ENCODE assay signal across 28 mouse cellular contexts in the genomic region with DNA sequence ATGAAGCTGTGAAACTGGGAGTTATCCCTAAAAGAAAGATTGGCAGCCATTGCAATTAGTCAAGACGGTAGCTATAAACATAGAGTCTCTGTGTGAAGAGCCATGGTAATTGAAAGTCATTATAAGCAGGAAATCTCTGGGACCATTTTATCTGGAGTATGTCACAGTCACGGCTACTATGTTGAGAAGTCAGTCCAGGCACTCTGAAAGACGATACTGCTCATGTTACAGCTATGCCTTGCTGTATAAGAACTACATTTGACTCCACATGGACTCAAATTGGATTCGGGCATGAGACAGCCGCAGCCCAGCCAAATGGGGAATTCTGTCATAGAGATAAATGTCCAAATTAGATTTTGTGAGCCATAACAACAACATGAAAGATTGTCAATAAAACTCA.
"Had no signal": no experiment of that assay in that cellular context is flagged by ENCODE, and none has a peak within 500 bp of the region (broad histone marks: within the 10 kb centered on the region; RNA-seq: fewer than 3 reads in every experiment).

No protein-coding gene starts in this region.

- H3K9ac ChIP-seq: heart, embryonic 12.5 days; hindbrain, embryonic 12.5 days; hindbrain, embryonic 14.5 days; intestine, embryonic 15.5 days; kidney, embryonic 15.5 days; limb, embryonic 12.5 days; limb, embryonic 15.5 days; liver, embryonic 12.5 days; liver, embryonic 14.5 days had no signal

- DNase-seq: gastrocnemius, adult 2 months; gastrocnemius, postnatal 10 days; gastrocnemius, postnatal 25 days; heart, adult 18-20 months; heart, postnatal 10 days; heart, postnatal 4 days; kidney, adult 2 months; kidney, adult 9 months; kidney, postnatal 14 days; kidney, postnatal 36 days; layer of hippocampus, adult 9-11 months; layer of hippocampus, postnatal 36 days; left cerebral cortex, postnatal 4 days had no signal

- H3K27me3 ChIP-seq: heart, embryonic 12.5 days; hindbrain, embryonic 12.5 days; intestine, embryonic 15.5 days; kidney, embryonic 15.5 days; limb, embryonic 12.5 days; limb, embryonic 15.5 days; liver, embryonic 12.5 days had no signal

- H3K4me1 ChIP-seq: liver, embryonic 12.5 days had no signal

- H3K27ac ChIP-seq: gastrocnemius, adult 2 months; hindbrain, embryonic 10.5 days; hindbrain, embryonic 12.5 days; hindbrain, embryonic 14.5 days; intestine, embryonic 15.5 days; kidney, embryonic 15.5 days; kidney, postnatal 0 days; limb, embryonic 15.5 days; liver, embryonic 12.5 days; liver, embryonic 14.5 days had no signal

- H3K4me3 ChIP-seq: gastrocnemius, adult 2 months; heart, embryonic 10.5 days; heart, embryonic 12.5 days; hindbrain, embryonic 10.5 days; hindbrain, embryonic 12.5 days; intestine, embryonic 15.5 days; kidney, embryonic 15.5 days; limb, embryonic 12.5 days; limb, embryonic 15.5 days; liver, embryonic 12.5 days had no signal

- ATAC-seq: hindbrain, embryonic 16.5 days; inflammation-experienced regulatory T-cells, adult 6 months; intestine, embryonic 15.5 days; intestine, postnatal 0 days; liver, embryonic 12.5 days had no signal

- H3K4me2 ChIP-seq: heart, embryonic 12.5 days; hindbrain, embryonic 12.5 days; hindbrain, embryonic 14.5 days; intestine, embryonic 15.5 days; kidney, embryonic 15.5 days; limb, embryonic 12.5 days; limb, embryonic 15.5 days; liver, embryonic 12.5 days had no signal

- H3K36me3 ChIP-seq: heart, embryonic 10.5 days; heart, embryonic 12.5 days; hindbrain, embryonic 10.5 days; hindbrain, embryonic 12.5 days; intestine, embryonic 15.5 days; kidney, embryonic 15.5 days; limb, embryonic 12.5 days; limb, embryonic 15.5 days; liver, embryonic 12.5 days had no signal

- H3K9me3 ChIP-seq: heart, embryonic 10.5 days; heart, embryonic 12.5 days; hindbrain, embryonic 10.5 days; hindbrain, embryonic 12.5 days; intestine, embryonic 15.5 days; kidney, embryonic 15.5 days; limb, embryonic 12.5 days; limb, embryonic 15.5 days; liver, embryonic 12.5 days had no signal
